In genomic region chr12:3787541-3787940, GRCm38 (mm10) we compare ENCODE assay signal across 11 mouse cellular contexts. TPM values are rescaled to one million over a fixed set of nuclear protein-coding genes. Genes with fewer than 3 reads are reported as not detected.
A peak's percentile ranks its signal among the peaks of the same experiment; 100 is the strongest.
DNase-seq lines count a peak whose midpoint lies in the region; ATAC-seq and TF ChIP-seq lines count a peak whose summit lies in the region.
"Had no signal": no experiment of that assay in that cellular context is flagged by ENCODE, and none has a peak within 500 bp of the region (broad histone marks: within the 10 kb centered on the region; RNA-seq: fewer than 3 reads in every experiment).

No protein-coding gene starts in this region.

- 0 out of 2 replicates have a peak, but pooled peaks have one; percentile 12 for ATAC-seq in embryonic facial prominence, embryonic 11.5 days (replicated peaks; ENCODE audit: insufficient number of reproducible peaks, low FRiP score, low TSS enrichment, low read depth)
- no peak for ATAC-seq in limb, embryonic 14.5 days (ENCODE audit: low FRiP score, low read depth)
- ATAC-seq in granulocyte monocyte progenitor cell, adult 5-6 weeks (replicated peaks; ENCODE audit: poor library complexity, severe bottlenecking): no peak

- no peak overlapping the region for H3K4me3 ChIP-seq in embryonic facial prominence, embryonic 11.5 days (ENCODE audit: low read depth, low read length)
- no peak overlapping the region for H3K4me3 ChIP-seq in limb, embryonic 14.5 days (replicated peaks; ENCODE audit: low read length)
- H3K4me3 ChIP-seq: left cerebral cortex, adult 2 months had no signal

- peaks cover 8% of the 10 kb centered on the region for H3K4me1 ChIP-seq in embryonic facial prominence, embryonic 11.5 days (ENCODE audit: control insufficient read depth, insufficient read depth, low read length)
- peaks cover 39% of the 10 kb centered on the region for H3K4me1 ChIP-seq in limb, embryonic 14.5 days (ENCODE audit: control insufficient read depth, insufficient read depth, low read length)

- intact Hi-C loops in left cerebral cortex, postnatal 4 days (cut with DNase I): no loop called here
- intact Hi-C loops in left cerebral cortex, postnatal 14 days (cut with DNase I): no loop called here

- peak; percentile 61 to 66 for DNase-seq in cerebellum, postnatal 14 days
- no peak for DNase-seq in cerebellum, adult 8-10 months
- DNase-seq in left cerebral cortex, postnatal 4 days: peak; percentile 70
- DNase-seq in left cerebral cortex, postnatal 14 days (ENCODE audit: low spot score in 2 of 2): no peak
- peak; percentile 61 for DNase-seq in embryonic facial prominence, embryonic 11.5 days (ENCODE audit: low spot score)
- no peak for DNase-seq in limb, embryonic 14.5 days (ENCODE audit: low spot score)
- no peak for DNase-seq in urinary bladder, postnatal 10 days (ENCODE audit: low spot score)
- DNase-seq: gastrocnemius, postnatal 14 days; right cerebral cortex, postnatal 4 days had no signal

- peak overlapping the region; percentile 11; the same call in 1 of the 2 replicates for H3K27ac ChIP-seq in embryonic facial prominence, embryonic 11.5 days (replicated peaks; ENCODE audit: low read depth, low read length)
- H3K27ac ChIP-seq in limb, embryonic 14.5 days (replicated peaks; ENCODE audit: low read depth, low read length): 0 out of 2 replicates have a peak overlapping the region, but pooled peaks have one; percentile 22
- H3K27ac ChIP-seq: left cerebral cortex, adult 2 months had no signal

- H3K4me2 ChIP-seq in embryonic facial prominence, embryonic 11.5 days (ENCODE audit: low read depth, low read length): no peak overlapping the region
- H3K4me2 ChIP-seq in limb, embryonic 14.5 days (replicated peaks; ENCODE audit: low read depth, low read length, severe bottlenecking): no peak overlapping the region

- no peaks in the 10 kb centered on the region for H3K9me3 ChIP-seq in embryonic facial prominence, embryonic 11.5 days (replicated peaks; ENCODE audit: control insufficient read depth, low read length)
- no peaks in the 10 kb centered on the region for H3K9me3 ChIP-seq in limb, embryonic 14.5 days (ENCODE audit: control insufficient read depth, low read length)

- TF ChIP-seq POLR2A in limb, embryonic 14.5 days (IDR thresholded peaks at IDR 0.05; ENCODE audit: borderline replicate concordance, extremely low read depth, insufficient read depth, insufficient read length): no peak

- 25% methylated on average over 1 of the region's 1 CpGs for whole genome bisulfite sequencing in embryonic facial prominence, embryonic 11.5 days
- WGBS in limb, embryonic 14.5 days: 32% methylated on average over 1 of the region's 1 CpGs

- no peaks in the 10 kb centered on the region for H3K36me3 ChIP-seq in embryonic facial prominence, embryonic 11.5 days (replicated peaks; ENCODE audit: control insufficient read depth, insufficient read depth, low read depth, low read length)
- H3K36me3 ChIP-seq in limb, embryonic 14.5 days (ENCODE audit: control insufficient read depth, insufficient read depth, low read length): no peaks in the 10 kb centered on the region

- H3K27me3 ChIP-seq in embryonic facial prominence, embryonic 11.5 days (ENCODE audit: control insufficient read depth, insufficient read depth, low read length): no peaks in the 10 kb centered on the region
- H3K27me3 ChIP-seq in limb, embryonic 14.5 days (ENCODE audit: control insufficient read depth, insufficient read depth, low read length): no peaks in the 10 kb centered on the region

- no peak overlapping the region for H3K9ac ChIP-seq in embryonic facial prominence, embryonic 11.5 days (replicated peaks; ENCODE audit: low read length)
- H3K9ac ChIP-seq in limb, embryonic 14.5 days (ENCODE audit: low read depth, low read length, severe bottlenecking): 0 out of 2 replicates have a peak overlapping the region, but pooled peaks have one; percentile 4

RNA-seq across cellular contexts. Expression of gene Dnmt3a, which starts 18.3 kb away (rescaled TPM):
- total RNA-seq in left cerebral cortex, postnatal 4 days (2021): 100 to 1,000 TPM; 184 to 206 TPM
- 100 to 1,000 TPM; 337 to 343 TPM for total RNA-seq in left cerebral cortex, postnatal 14 days (2021)
- polyA plus RNA-seq in embryonic facial prominence, embryonic 11.5 days (2014; fragmentation: Nextera tagmentation; extraction: Ambion mirVana): 69.5 and 80.9 TPM in 2 replicates
- polyA plus RNA-seq in limb, embryonic 14.5 days (2012; rRNA removed): 48.7 and 53.1 TPM in 2 replicates
- polyA plus RNA-seq in limb, embryonic 14.5 days (2014; fragmentation: Nextera tagmentation; extraction: Ambion mirVana): 74.5 and 84.4 TPM in 2 replicates
- 20.2 and 33.6 TPM in 2 replicates for total RNA-seq in granulocyte monocyte progenitor cell, adult 5-6 weeks (2014; fragmentation: Nextera tagmentation)
- total RNA-seq in granulocyte monocyte progenitor cell, adult 5-6 weeks (2017): 21.7 and 22.9 TPM in 2 replicates

Comparison
In these comparisons a context has a peak if more than half of its experiments do, and no peak if none do; other contexts are left out.
1. DNase-seq: peak in cerebellum, postnatal 14 days (2 of 2), left cerebral cortex, postnatal 4 days (single experiment) and embryonic facial prominence, embryonic 11.5 days (single experiment); none in cerebellum, adult 8-10 months (single experiment), left cerebral cortex, postnatal 14 days (0 of 2), limb, embryonic 14.5 days (single experiment) and urinary bladder, postnatal 10 days (single experiment).
2. RNA of gene Dnmt3a, which starts 18.3 kb away (total RNA-seq): 337 to 343 TPM in left cerebral cortex, postnatal 14 days and 184 to 206 TPM in left cerebral cortex, postnatal 4 days; 20.2 to 33.6 TPM in granulocyte monocyte progenitor cell, adult 5-6 weeks; every median in the first group is over 4 times any median in the second.